Comparison of ENCODE assay signal across 18 mouse cellular contexts in the genomic region with DNA sequence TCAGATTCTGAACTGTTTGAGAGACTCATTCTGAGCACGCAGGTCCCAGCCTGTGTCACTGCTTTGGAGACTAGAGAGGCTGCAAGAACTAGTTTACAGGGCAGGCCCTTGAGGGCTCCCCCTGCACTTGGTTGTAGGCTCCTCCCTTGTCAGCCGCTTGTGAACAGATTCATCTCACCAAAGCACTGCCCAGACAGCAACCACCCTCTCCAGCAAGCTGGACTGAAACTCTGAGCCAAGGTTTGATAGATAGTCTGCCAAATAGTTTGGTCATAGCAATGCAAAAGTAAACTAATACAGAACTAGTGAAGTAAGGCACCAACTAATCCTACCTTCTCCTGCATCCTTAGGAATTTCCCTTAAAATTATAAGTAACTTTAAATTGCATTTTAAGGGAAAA. TPM values are rescaled to one million over a fixed set of nuclear protein-coding genes. Genes with fewer than 3 reads are reported as not detected.
"Had no signal": no experiment of that assay in that cellular context is flagged by ENCODE, and none has a peak within 500 bp of the region (broad histone marks: within the 10 kb centered on the region; RNA-seq: fewer than 3 reads in every experiment).

No protein-coding gene starts in this region.

- H3K27ac ChIP-seq: hindbrain, postnatal 0 days; kidney, postnatal 0 days; layer of hippocampus, adult 2 months; limb, embryonic 10.5 days; liver, embryonic 13.5 days; neural tube, embryonic 12.5 days had no signal

- DNase-seq: liver, embryonic 13.5 days; liver, postnatal 0 days; lung, postnatal 36 days; midbrain, embryonic 14.5 days; retina, postnatal 1 day; right cerebral cortex, postnatal 4 days; spleen, adult 18-20 months; thymus, adult 18-20 months; thymus, postnatal 14 days had no signal

- H3K9ac ChIP-seq: liver, embryonic 13.5 days; liver, postnatal 0 days; neural tube, embryonic 12.5 days had no signal

- ATAC-seq: hindbrain, postnatal 0 days had no signal

- H3K4me3 ChIP-seq: layer of hippocampus, adult 2 months; limb, embryonic 10.5 days; liver, embryonic 13.5 days; neural tube, embryonic 12.5 days had no signal

- H3K4me1 ChIP-seq: limb, embryonic 10.5 days; liver, embryonic 13.5 days; neural tube, embryonic 12.5 days had no signal

- H3K4me2 ChIP-seq: liver, embryonic 13.5 days; neural tube, embryonic 12.5 days had no signal

- H3K9me3 ChIP-seq: limb, embryonic 10.5 days; liver, embryonic 13.5 days; neural tube, embryonic 12.5 days had no signal

- H3K36me3 ChIP-seq: limb, embryonic 10.5 days; liver, embryonic 13.5 days had no signal

- H3K27me3 ChIP-seq: liver, embryonic 13.5 days; neural tube, embryonic 12.5 days had no signal

RNA-seq across cellular contexts. Expression of a gene that starts 13.7 kb away (rescaled TPM):
- polyA plus RNA-seq: lung, embryonic 16.5 days; neural tube, embryonic 12.5 days had no signal

RNA-seq across cellular contexts. Expression of a gene that starts 44.5 kb away (rescaled TPM):
- total RNA-seq: megakaryocyte progenitor cell, adult 5-6 weeks; monocyte, adult 5-6 weeks had no signal
- polyA plus RNA-seq: intestine, embryonic 14.5 days; liver, postnatal 0 days had no signal
